ENCODE assay signal across 13 mouse cellular contexts in genomic region chr17:75347414-75347813, GRCm38 (mm10).
DNase-seq lines count a peak whose midpoint lies in the region; ATAC-seq and TF ChIP-seq lines count a peak whose summit lies in the region.
"Had no signal": no experiment of that assay in that cellular context is flagged by ENCODE, and none has a peak within 500 bp of the region (broad histone marks: within the 10 kb centered on the region; RNA-seq: fewer than 3 reads in every experiment).

No protein-coding gene starts in this region.

- peaks cover 2% of the 10 kb centered on the region for H3K4me1 ChIP-seq in heart, adult 2 months (ENCODE audit: control insufficient read depth, insufficient read depth, low read length)
- H3K4me1 ChIP-seq in liver, embryonic 14.5 days (replicated peaks; ENCODE audit: control insufficient read depth in 2 of 2, insufficient read depth in 2 of 2, low read length in 1 of 2), result no peaks in the 10 kb centered on the region
- H3K4me1 ChIP-seq in forebrain, embryonic 10.5 days, result no peaks in the 10 kb centered on the region
- H3K4me1 ChIP-seq: forebrain, embryonic 13.5 days; limb, embryonic 12.5 days had no signal

- no peak for TF ChIP-seq POLR2A in heart, adult 2 months (IDR thresholded peaks at IDR 0.05; ENCODE audit: insufficient read depth, low read depth, low read length)

- no peak overlapping the region for H3K4me3 ChIP-seq in heart, adult 2 months
- no peak overlapping the region for H3K4me3 ChIP-seq in liver, embryonic 14.5 days (ENCODE audit: insufficient read depth in 1 of 2, low read depth in 2 of 2, low read length in 2 of 2)
- no peak overlapping the region for H3K4me3 ChIP-seq in forebrain, embryonic 10.5 days
- H3K4me3 ChIP-seq: forebrain, embryonic 13.5 days; heart, embryonic 15.5 days; limb, embryonic 12.5 days had no signal

- 97% methylated on average over 4 of the region's 4 CpGs for WGBS in heart, adult 2 months
- 78% methylated on average over 4 of the region's 4 CpGs for WGBS in liver, embryonic 14.5 days (ENCODE audit: insufficient replicate concordance)
- WGBS in forebrain, embryonic 10.5 days, result 96% methylated on average over 4 of the region's 4 CpGs

- H3K9ac ChIP-seq in heart, adult 2 months (ENCODE audit: low read depth, low read length), result no peak overlapping the region
- no peak overlapping the region for H3K9ac ChIP-seq in liver, embryonic 14.5 days (replicated peaks)
- H3K9ac ChIP-seq: forebrain, embryonic 13.5 days; heart, embryonic 15.5 days; limb, embryonic 12.5 days had no signal

- H3K9me3 ChIP-seq in liver, embryonic 14.5 days (ENCODE audit: control insufficient read depth, low read length), result no peaks in the 10 kb centered on the region; the same call in 1 of the 2 replicates
- H3K9me3 ChIP-seq in forebrain, embryonic 10.5 days, result peaks cover 5% of the 10 kb centered on the region; the same call in 1 of the 2 replicates
- H3K9me3 ChIP-seq: forebrain, embryonic 13.5 days; heart, embryonic 15.5 days had no signal

- H3K27ac ChIP-seq in heart, adult 2 months, result no peak overlapping the region
- H3K27ac ChIP-seq in liver, embryonic 14.5 days, result no peak overlapping the region
- H3K27ac ChIP-seq in forebrain, embryonic 10.5 days, result no peak overlapping the region
- H3K27ac ChIP-seq: forebrain, embryonic 13.5 days; heart, embryonic 15.5 days; limb, embryonic 12.5 days had no signal

- intact Hi-C loops in heart, adult 2 months (cut with DNase I), result no loop called here

- no peak for ATAC-seq in liver, embryonic 14.5 days (ENCODE audit: insufficient read depth)
- ATAC-seq: forebrain, embryonic 13.5 days had no signal

- TF ChIP-seq CTCF in heart, adult 2 months (IDR thresholded peaks at IDR 0.05), result peak; percentile 43
- TF ChIP-seq CTCF in liver, embryonic 14.5 days (IDR thresholded peaks at IDR 0.05; ENCODE audit: low read depth), result peak; percentile 64

- H3K79me2 ChIP-seq in heart, adult 2 months (replicated peaks; ENCODE audit: control insufficient read depth, insufficient read depth, low read length), result no peaks in the 10 kb centered on the region

- H3K4me2 ChIP-seq in liver, embryonic 14.5 days (ENCODE audit: low read depth), result no peak overlapping the region
- H3K4me2 ChIP-seq: forebrain, embryonic 13.5 days; heart, embryonic 15.5 days; limb, embryonic 12.5 days had no signal

- no peaks in the 10 kb centered on the region for H3K27me3 ChIP-seq in heart, adult 2 months (ENCODE audit: control insufficient read depth, insufficient read depth, low read length)
- H3K27me3 ChIP-seq in liver, embryonic 14.5 days (ENCODE audit: control insufficient read depth, insufficient read depth, low read length), result no peaks in the 10 kb centered on the region
- no peaks in the 10 kb centered on the region for H3K27me3 ChIP-seq in forebrain, embryonic 10.5 days (ENCODE audit: poor library complexity, severe bottlenecking)
- H3K27me3 ChIP-seq: forebrain, embryonic 13.5 days; heart, embryonic 15.5 days; limb, embryonic 12.5 days had no signal

- no peaks in the 10 kb centered on the region for H3K36me3 ChIP-seq in heart, adult 2 months (ENCODE audit: control insufficient read depth, insufficient read depth, low read length)
- no peaks in the 10 kb centered on the region for H3K36me3 ChIP-seq in liver, embryonic 14.5 days (replicated peaks; ENCODE audit: control insufficient read depth, insufficient read depth, low read depth)
- H3K36me3 ChIP-seq in forebrain, embryonic 10.5 days (replicated peaks), result no peaks in the 10 kb centered on the region

- no peak for DNase-seq in heart, adult 2 months
- no peak for DNase-seq in heart, adult 11 months
- DNase-seq in liver, embryonic 14.5 days (ENCODE audit: low read depth in 3 of 3, low spot score in 3 of 3), result no peak
- DNase-seq in liver (no peak), A20 (ENCODE audit: low read depth, low spot score) (peak; percentile 14), R1 (ENCODE audit: low read depth, low spot score) (peak; percentile 51)
- no peak for DNase-seq in spleen, postnatal 4 days (ENCODE audit: low spot score in 2 of 2)
- DNase-seq in forebrain, embryonic 10.5 days (ENCODE audit: extremely low spot score, low spot score), result no peak
- DNase-seq: cerebellum, adult 18-20 months; kidney, adult 11 months had no signal

- TF ChIP-seq EP300 in heart, adult 2 months (IDR thresholded peaks at IDR 0.05; ENCODE audit: insufficient read depth, low read depth, low read length), result no peak
- no peak for TF ChIP-seq EP300 in liver, embryonic 14.5 days (IDR thresholded peaks at IDR 0.05; ENCODE audit: low read depth)

Comparison
In these comparisons a context has a peak if more than half of its experiments do, and no peak if none do; other contexts are left out.
1. DNase-seq: peak in A20 (single experiment) and R1 (single experiment); none in heart, adult 2 months (0 of 2), heart, adult 11 months (single experiment), liver, embryonic 14.5 days (0 of 3), liver (single experiment), spleen, postnatal 4 days (0 of 2) and forebrain, embryonic 10.5 days (single experiment).